In genomic region chr10:127255625-127256345, GRCm38 (mm10) we compare ENCODE assay signal across 8 mouse cellular contexts. TPM values are rescaled to one million over a fixed set of nuclear protein-coding genes. Genes with fewer than 3 reads are reported as not detected.
DNase-seq lines count a peak whose midpoint lies in the region; ATAC-seq and TF ChIP-seq lines count a peak whose summit lies in the region.

No protein-coding gene starts in this region.

- WGBS in lung, adult 2 months = 22% methylated on average over 14 of the region's 14 CpGs
- 23% methylated on average over 14 of the region's 14 CpGs for WGBS in embryonic facial prominence, embryonic 10.5 days
- WGBS in heart, embryonic 15.5 days = 18% methylated on average over 14 of the region's 14 CpGs
- 26% methylated on average over 14 of the region's 14 CpGs for WGBS in midbrain, embryonic 10.5 days

- no peak for TF ChIP-seq POLR2A in lung, adult 2 months (IDR thresholded peaks at IDR 0.05; ENCODE audit: borderline replicate concordance, extremely low read depth, low read depth, low read length)

- no peak overlapping the region for H3K27ac ChIP-seq in embryonic facial prominence, embryonic 10.5 days (replicated peaks)
- no peak overlapping the region for H3K27ac ChIP-seq in heart, embryonic 15.5 days
- 0 out of 2 replicates have a peak overlapping the region, but pooled peaks have one; percentile 42 for H3K27ac ChIP-seq in midbrain, embryonic 10.5 days (replicated peaks)

- peak; percentile 24 to 48 for DNase-seq in lung, adult 18-20 months
- DNase-seq in lung, adult 2 months = no peak
- peak; percentile 83 for DNase-seq in embryonic facial prominence, embryonic 10.5 days (ENCODE audit: low spot score)
- DNase-seq in kidney, postnatal 10 days = peak; percentile 87
- peak; percentile 73 for DNase-seq in midbrain, embryonic 10.5 days (ENCODE audit: low spot score)
- DNase-seq in spleen, postnatal 14 days (ENCODE audit: low spot score in 2 of 2) = no peak

- no peak overlapping the region for H3K9ac ChIP-seq in heart, embryonic 15.5 days

- H3K27me3 ChIP-seq in embryonic facial prominence, embryonic 10.5 days (replicated peaks; ENCODE audit: low read depth, poor library complexity, severe bottlenecking) = peaks cover under 1% of the 10 kb centered on the region; the same call in 1 of the 2 replicates
- peaks cover 3% of the 10 kb centered on the region; the same call in 1 of the 2 replicates for H3K27me3 ChIP-seq in heart, embryonic 15.5 days
- H3K27me3 ChIP-seq in midbrain, embryonic 10.5 days (ENCODE audit: low read depth, poor library complexity, severe bottlenecking) = peaks cover 4% of the 10 kb centered on the region; the same call in 1 of the 2 replicates

- H3K4me3 ChIP-seq in lung, adult 2 months (replicated peaks; ENCODE audit: extremely low read depth, low read depth, low read length) = no peak overlapping the region
- peak overlapping the region; percentile 35 for H3K4me3 ChIP-seq in embryonic facial prominence, embryonic 10.5 days
- H3K4me3 ChIP-seq in heart, embryonic 15.5 days = no peak overlapping the region
- H3K4me3 ChIP-seq in midbrain, embryonic 10.5 days = peak overlapping the region; percentile 45

- no peaks in the 10 kb centered on the region for H3K9me3 ChIP-seq in embryonic facial prominence, embryonic 10.5 days
- no peaks in the 10 kb centered on the region for H3K9me3 ChIP-seq in heart, embryonic 15.5 days (replicated peaks)
- H3K9me3 ChIP-seq in midbrain, embryonic 10.5 days (replicated peaks) = no peaks in the 10 kb centered on the region

- 0 out of 2 replicates have a peak overlapping the region, but pooled peaks have one; percentile 8 for H3K4me2 ChIP-seq in heart, embryonic 15.5 days

- peak; percentile 75 for ATAC-seq in heart, embryonic 15.5 days (replicated peaks; ENCODE audit: insufficient number of reproducible peaks, insufficient read depth, low FRiP score, low read depth)
- ATAC-seq in erythroid progenitor cell, adult 5-6 weeks (replicated peaks; ENCODE audit: low FRiP score, poor library complexity, severe bottlenecking) = no peak

- no peak for TF ChIP-seq CTCF in lung, adult 2 months (IDR thresholded peaks at IDR 0.05; ENCODE audit: insufficient read depth, low read length)

- H3K36me3 ChIP-seq in embryonic facial prominence, embryonic 10.5 days (replicated peaks) = no peaks in the 10 kb centered on the region
- H3K36me3 ChIP-seq in heart, embryonic 15.5 days = no peaks in the 10 kb centered on the region
- no peaks in the 10 kb centered on the region for H3K36me3 ChIP-seq in midbrain, embryonic 10.5 days

- no peaks in the 10 kb centered on the region for H3K4me1 ChIP-seq in lung, adult 2 months (ENCODE audit: control insufficient read depth, insufficient read depth, low read length)
- peaks cover 14% of the 10 kb centered on the region for H3K4me1 ChIP-seq in embryonic facial prominence, embryonic 10.5 days
- H3K4me1 ChIP-seq in heart, embryonic 15.5 days (replicated peaks) = peaks cover 5% of the 10 kb centered on the region; the same call in 1 of the 2 replicates
- peaks cover 24% of the 10 kb centered on the region for H3K4me1 ChIP-seq in midbrain, embryonic 10.5 days

RNA-seq across cellular contexts. Expression of gene Kif5a, which starts 7.4 kb away (rescaled TPM):
- polyA plus RNA-seq in lung, adult 2 months (2012; rRNA removed) = 1.3 TPM in 2 replicates
- 11.6 and 11.9 TPM in 2 replicates for polyA plus RNA-seq in embryonic facial prominence, embryonic 10.5 days (2016; fragmentation: Nextera tagmentation; extraction: Ambion mirVana)
- 0.35 and 2.3 TPM in 2 replicates for polyA plus RNA-seq in heart, embryonic 15.5 days (2015; fragmentation: Nextera tagmentation; extraction: Ambion mirVana)
- polyA plus RNA-seq in midbrain, embryonic 10.5 days (2016; fragmentation: Nextera tagmentation; extraction: Ambion mirVana) = 14.9 and 29.4 TPM in 2 replicates
- not detected in 2 replicates for total RNA-seq in erythroid progenitor cell, adult 5-6 weeks (2015; ENCODE audit: low replicate concordance)
- total RNA-seq in erythroid progenitor cell, adult 5-6 weeks (2017; ENCODE audit: low replicate concordance) = not detected in 2 replicates

RNA-seq across cellular contexts. Expression of gene Dctn2, which starts 10.4 kb away (rescaled TPM):
- polyA plus RNA-seq in lung, adult 2 months (2012; rRNA removed) = 149 and 178 TPM in 2 replicates
- polyA plus RNA-seq in embryonic facial prominence, embryonic 10.5 days (2016; fragmentation: Nextera tagmentation; extraction: Ambion mirVana) = 187 and 197 TPM in 2 replicates
- 127 and 152 TPM in 2 replicates for polyA plus RNA-seq in heart, embryonic 15.5 days (2015; fragmentation: Nextera tagmentation; extraction: Ambion mirVana)
- 212 and 239 TPM in 2 replicates for polyA plus RNA-seq in midbrain, embryonic 10.5 days (2016; fragmentation: Nextera tagmentation; extraction: Ambion mirVana)
- total RNA-seq in erythroid progenitor cell, adult 5-6 weeks (2015; ENCODE audit: low replicate concordance) = 72.9 and 75.0 TPM in 2 replicates
- 64.0 and 70.5 TPM in 2 replicates for total RNA-seq in erythroid progenitor cell, adult 5-6 weeks (2017; ENCODE audit: low replicate concordance)

RNA-seq across cellular contexts. Expression of gene Mbd6, which starts 33.0 kb away (rescaled TPM):
- polyA plus RNA-seq in lung, adult 2 months (2012; rRNA removed) = 52.2 and 57.6 TPM in 2 replicates
- polyA plus RNA-seq in embryonic facial prominence, embryonic 10.5 days (2016; fragmentation: Nextera tagmentation; extraction: Ambion mirVana) = 11.1 and 12.2 TPM in 2 replicates
- 10.6 and 15.7 TPM in 2 replicates for polyA plus RNA-seq in heart, embryonic 15.5 days (2015; fragmentation: Nextera tagmentation; extraction: Ambion mirVana)
- polyA plus RNA-seq in midbrain, embryonic 10.5 days (2016; fragmentation: Nextera tagmentation; extraction: Ambion mirVana) = 11.9 and 13.0 TPM in 2 replicates
- 55.8 and 69.6 TPM in 2 replicates for total RNA-seq in erythroid progenitor cell, adult 5-6 weeks (2015; ENCODE audit: low replicate concordance)
- total RNA-seq in erythroid progenitor cell, adult 5-6 weeks (2017; ENCODE audit: low replicate concordance) = 10.7 and 15.0 TPM in 2 replicates

RNA-seq across cellular contexts. Expression of gene Pip4k2c, which starts 44.4 kb away (rescaled TPM):
- 36.6 and 45.7 TPM in 2 replicates for polyA plus RNA-seq in lung, adult 2 months (2012; rRNA removed)
- polyA plus RNA-seq in embryonic facial prominence, embryonic 10.5 days (2016; fragmentation: Nextera tagmentation; extraction: Ambion mirVana) = 25.3 and 25.9 TPM in 2 replicates
- 23.2 and 27.0 TPM in 2 replicates for polyA plus RNA-seq in heart, embryonic 15.5 days (2015; fragmentation: Nextera tagmentation; extraction: Ambion mirVana)
- polyA plus RNA-seq in midbrain, embryonic 10.5 days (2016; fragmentation: Nextera tagmentation; extraction: Ambion mirVana) = 16.5 and 18.1 TPM in 2 replicates
- 31.4 and 61.6 TPM in 2 replicates for total RNA-seq in erythroid progenitor cell, adult 5-6 weeks (2015; ENCODE audit: low replicate concordance)
- total RNA-seq in erythroid progenitor cell, adult 5-6 weeks (2017; ENCODE audit: low replicate concordance) = 37.8 and 46.2 TPM in 2 replicates

RNA-seq across cellular contexts. Expression of gene Mars, which starts 55.8 kb away (rescaled TPM):
- polyA plus RNA-seq in lung, adult 2 months (2012; rRNA removed) = 35.4 and 36.9 TPM in 2 replicates
- 160 and 175 TPM in 2 replicates for polyA plus RNA-seq in embryonic facial prominence, embryonic 10.5 days (2016; fragmentation: Nextera tagmentation; extraction: Ambion mirVana)
- polyA plus RNA-seq in heart, embryonic 15.5 days (2015; fragmentation: Nextera tagmentation; extraction: Ambion mirVana) = 75.4 and 78.4 TPM in 2 replicates
- polyA plus RNA-seq in midbrain, embryonic 10.5 days (2016; fragmentation: Nextera tagmentation; extraction: Ambion mirVana) = 180 and 187 TPM in 2 replicates
- total RNA-seq in erythroid progenitor cell, adult 5-6 weeks (2015; ENCODE audit: low replicate concordance) = 68.5 and 80.9 TPM in 2 replicates
- 86.0 and 98.9 TPM in 2 replicates for total RNA-seq in erythroid progenitor cell, adult 5-6 weeks (2017; ENCODE audit: low replicate concordance)

Comparison
In these comparisons a context has a peak if more than half of its experiments do, and no peak if none do; other contexts are left out.
1. DNase-seq: peak in lung, adult 18-20 months (2 of 2), embryonic facial prominence, embryonic 10.5 days (single experiment), kidney, postnatal 10 days (single experiment) and midbrain, embryonic 10.5 days (single experiment); none in lung, adult 2 months (single experiment) and spleen, postnatal 14 days (0 of 2).
2. H3K4me3 ChIP-seq: peak in embryonic facial prominence, embryonic 10.5 days (single experiment) and midbrain, embryonic 10.5 days (single experiment); none in lung, adult 2 months (single experiment) and heart, embryonic 15.5 days (single experiment).